Mouse (Mus musculus): ENCODE measurements around the gene Fam168b.

The Fam168b gene

GRCm38 (mm10) chr1:34811581-34811980 is 31.3 kb downstream of the Fam168b start:
- peak; percentile 52 to 61 for DNase-seq

GRCm38 (mm10) chr1:34811035-34811434 is 31.8 kb downstream of the Fam168b start:
- peak in 1 of 2 experiments; percentile 48 for DNase-seq

- DNase-seq = peak in 1 of 2 experiments; percentile 34
Measured at GRCm38 (mm10) chr1:34810293-34810692, 32.6 kb downstream of the Fam168b start.

GRCm38 (mm10) chr1:34808445-34808844 is 34.4 kb downstream of the Fam168b start:
- DNase-seq = peak; percentile 55 to 61

- peak in 1 of 2 experiments; percentile 39 for DNase-seq
Measured at GRCm38 (mm10) chr1:34805931-34806520, 36.8 kb downstream of the Fam168b start.

- peak; percentile 63 to 67 for DNase-seq
Measured at GRCm38 (mm10) chr1:34804863-34805262, 38.0 kb downstream of the Fam168b start.

- no peak for DNase-seq
Measured at GRCm38 (mm10) chr1:34802290-34802642, 40.6 kb downstream of the Fam168b start.

- peak; percentile 55 to 66 for DNase-seq
Measured at GRCm38 (mm10) chr1:34801616-34802289, 41.1 kb downstream of the Fam168b start.

- no peak for DNase-seq
Measured at GRCm38 (mm10) chr1:34799140-34799539, 43.7 kb downstream of the Fam168b start.

GRCm38 (mm10) chr1:34793304-34794300 is 49.3 kb downstream of the Fam168b start:
- no peak for DNase-seq

GRCm38 (mm10) chr1:34783538-34784161 is 59.2 kb downstream of the Fam168b start:
- DNase-seq = no peak

- DNase-seq = no peak
Measured at GRCm38 (mm10) chr1:34775870-34776269, 67.0 kb downstream of the Fam168b start.

GRCm38 (mm10) chr1:34768875-34769274 is 74.0 kb downstream of the Fam168b start:
- no peak for DNase-seq

GRCm38 (mm10) chr1:34767851-34768250 is 75.0 kb downstream of the Fam168b start:
- no peak for DNase-seq

- DNase-seq = peak; percentile 80 to 83
Measured at GRCm38 (mm10) chr1:34766899-34767298, 76.0 kb downstream of the Fam168b start.
